Mouse (Mus musculus): ENCODE data around the gene Pdia6. TPM values are rescaled to one million over a fixed set of nuclear protein-coding genes. Genes with fewer than 3 reads are reported as not detected.

The Pdia6 gene
- polyA plus RNA-seq, 1 experiment, result 319 TPM

GRCm38 (mm10) chr12:17238588-17239427, 27.5 kb upstream of the Pdia6 start:
- TF ChIP-seq MYOG (IDR thresholded peaks at IDR 0.05; ENCODE audit: control insufficient read depth, extremely low read depth, insufficient read length) (no peak), USF1 (IDR thresholded peaks at IDR 0.05; ENCODE audit: low read depth) (no peak), FOSL1 (IDR thresholded peaks at IDR 0.05; ENCODE audit: insufficient read depth, low read length, poor library complexity, severe bottlenecking) (no peak), CEBPB (IDR thresholded peaks at IDR 0.05; ENCODE audit: low read depth) (no peak), MYOD1 (IDR thresholded peaks at IDR 0.05; ENCODE audit: control insufficient read depth, insufficient read length, low read depth) (no peak), CTCF (IDR thresholded peaks at IDR 0.05; ENCODE audit: control insufficient read depth, insufficient read depth, insufficient read length) (no peak), MAX (IDR thresholded peaks at IDR 0.05) (no peak)
- H3K79me3 ChIP-seq (ENCODE audit: low read depth), result no peaks in the 10 kb centered on the region
- no peaks in the 10 kb centered on the region for H3K79me2 ChIP-seq (ENCODE audit: control insufficient read depth, insufficient read depth)
- no peaks in the 10 kb centered on the region for H3K27me3 ChIP-seq (ENCODE audit: control insufficient read depth, insufficient read depth, insufficient read length)
- no peak overlapping the region for H3K4me3 ChIP-seq (ENCODE audit: insufficient read depth, poor library complexity, severe bottlenecking)
- no peak overlapping the region for H3ac ChIP-seq (ENCODE audit: control insufficient read depth, insufficient read length, low read depth)
- H3K36me3 ChIP-seq (ENCODE audit: control insufficient read depth, insufficient read depth), result no peaks in the 10 kb centered on the region

- H3K4me3 ChIP-seq (ENCODE audit: insufficient read depth, poor library complexity, severe bottlenecking), result no peak overlapping the region
- no peaks in the 10 kb centered on the region for H3K27me3 ChIP-seq (ENCODE audit: control insufficient read depth, insufficient read depth, insufficient read length)
- H3K36me3 ChIP-seq (ENCODE audit: control insufficient read depth, insufficient read depth), result no peaks in the 10 kb centered on the region
- no peaks in the 10 kb centered on the region for H3K79me3 ChIP-seq (ENCODE audit: low read depth)
- H3K79me2 ChIP-seq (ENCODE audit: control insufficient read depth, insufficient read depth), result no peaks in the 10 kb centered on the region
- TF ChIP-seq CTCF (IDR thresholded peaks at IDR 0.05; ENCODE audit: control insufficient read depth, insufficient read depth, insufficient read length) (no peak), USF1 (IDR thresholded peaks at IDR 0.05; ENCODE audit: low read depth) (no peak), CEBPB (IDR thresholded peaks at IDR 0.05; ENCODE audit: low read depth) (no peak), FOSL1 (IDR thresholded peaks at IDR 0.05; ENCODE audit: insufficient read depth, low read length, poor library complexity, severe bottlenecking) (no peak), MYOG (IDR thresholded peaks at IDR 0.05; ENCODE audit: control insufficient read depth, extremely low read depth, insufficient read length) (no peak), MYOD1 (IDR thresholded peaks at IDR 0.05; ENCODE audit: control insufficient read depth, insufficient read length, low read depth) (no peak), MAX (IDR thresholded peaks at IDR 0.05) (no peak)
- H3ac ChIP-seq (ENCODE audit: control insufficient read depth, insufficient read length, low read depth), result no peak overlapping the region
Measured at GRCm38 (mm10) chr12:17239428-17239688, 27.0 kb upstream of the Pdia6 start.

- Histone ChIP-seq H3K79me3 (ENCODE audit: low read depth) (no peaks in the 10 kb centered on the region), H3K79me2 (ENCODE audit: control insufficient read depth, insufficient read depth) (no peaks in the 10 kb centered on the region), H3ac (ENCODE audit: control insufficient read depth, insufficient read length, low read depth) (no peak overlapping the region), H3K36me3 (ENCODE audit: control insufficient read depth, insufficient read depth) (no peaks in the 10 kb centered on the region), H3K27me3 (ENCODE audit: control insufficient read depth, insufficient read depth, insufficient read length) (no peaks in the 10 kb centered on the region), H3K4me3 (ENCODE audit: insufficient read depth, poor library complexity, severe bottlenecking) (no peak overlapping the region)
- TF ChIP-seq FOSL1 (IDR thresholded peaks at IDR 0.05; ENCODE audit: insufficient read depth, low read length, poor library complexity, severe bottlenecking) (no peak), MYOG (IDR thresholded peaks at IDR 0.05; ENCODE audit: control insufficient read depth, extremely low read depth, insufficient read length) (no peak), MYOD1 (IDR thresholded peaks at IDR 0.05; ENCODE audit: control insufficient read depth, insufficient read length, low read depth) (no peak), CEBPB (IDR thresholded peaks at IDR 0.05; ENCODE audit: low read depth) (no peak), CTCF (IDR thresholded peaks at IDR 0.05; ENCODE audit: control insufficient read depth, insufficient read depth, insufficient read length) (no peak), MAX (IDR thresholded peaks at IDR 0.05) (no peak), USF1 (IDR thresholded peaks at IDR 0.05; ENCODE audit: low read depth) (no peak)
Measured at GRCm38 (mm10) chr12:17241016-17241415, 25.3 kb upstream of the Pdia6 start.

- Histone ChIP-seq H3ac (ENCODE audit: control insufficient read depth, insufficient read length, low read depth) (no peak overlapping the region), H3K27me3 (ENCODE audit: control insufficient read depth, insufficient read depth, insufficient read length) (no peaks in the 10 kb centered on the region), H3K4me3 (ENCODE audit: insufficient read depth, poor library complexity, severe bottlenecking) (no peak overlapping the region), H3K79me2 (ENCODE audit: control insufficient read depth, insufficient read depth) (no peaks in the 10 kb centered on the region), H3K79me3 (ENCODE audit: low read depth) (no peaks in the 10 kb centered on the region), H3K36me3 (ENCODE audit: control insufficient read depth, insufficient read depth) (no peaks in the 10 kb centered on the region)
- TF ChIP-seq MYOD1 (IDR thresholded peaks at IDR 0.05; ENCODE audit: control insufficient read depth, insufficient read length, low read depth) (no peak), MYOG (IDR thresholded peaks at IDR 0.05; ENCODE audit: control insufficient read depth, extremely low read depth, insufficient read length) (no peak), CEBPB (IDR thresholded peaks at IDR 0.05; ENCODE audit: low read depth) (no peak), USF1 (IDR thresholded peaks at IDR 0.05; ENCODE audit: low read depth) (no peak), FOSL1 (IDR thresholded peaks at IDR 0.05; ENCODE audit: insufficient read depth, low read length, poor library complexity, severe bottlenecking) (no peak), MAX (IDR thresholded peaks at IDR 0.05) (no peak), CTCF (IDR thresholded peaks at IDR 0.05; ENCODE audit: control insufficient read depth, insufficient read depth, insufficient read length) (no peak)
Measured at GRCm38 (mm10) chr12:17241614-17242013, 24.7 kb upstream of the Pdia6 start.

GRCm38 (mm10) chr12:17242041-17242440, 24.3 kb upstream of the Pdia6 start:
- no peaks in the 10 kb centered on the region for H3K27me3 ChIP-seq (ENCODE audit: control insufficient read depth, insufficient read depth, insufficient read length)
- no peaks in the 10 kb centered on the region for H3K79me3 ChIP-seq (ENCODE audit: low read depth)
- H3ac ChIP-seq (ENCODE audit: control insufficient read depth, insufficient read length, low read depth), result no peak overlapping the region
- TF ChIP-seq CTCF (IDR thresholded peaks at IDR 0.05; ENCODE audit: control insufficient read depth, insufficient read depth, insufficient read length) (peak; percentile 63), MYOD1 (IDR thresholded peaks at IDR 0.05; ENCODE audit: control insufficient read depth, insufficient read length, low read depth) (no peak)
- no peaks in the 10 kb centered on the region for H3K79me2 ChIP-seq (ENCODE audit: control insufficient read depth, insufficient read depth)
- H3K36me3 ChIP-seq (ENCODE audit: control insufficient read depth, insufficient read depth), result no peaks in the 10 kb centered on the region
- H3K4me3 ChIP-seq (ENCODE audit: insufficient read depth, poor library complexity, severe bottlenecking), result no peak overlapping the region

- H3K36me3 ChIP-seq (ENCODE audit: control insufficient read depth, insufficient read depth), result no peaks in the 10 kb centered on the region
- TF ChIP-seq FOSL1 (IDR thresholded peaks at IDR 0.05; ENCODE audit: insufficient read depth, low read length, poor library complexity, severe bottlenecking) (no peak), USF1 (IDR thresholded peaks at IDR 0.05; ENCODE audit: low read depth) (peak; percentile 87)
- H3ac ChIP-seq (ENCODE audit: control insufficient read depth, insufficient read length, low read depth), result no peak overlapping the region
- H3K79me2 ChIP-seq (ENCODE audit: control insufficient read depth, insufficient read depth), result no peaks in the 10 kb centered on the region
- H3K79me3 ChIP-seq (ENCODE audit: low read depth), result no peaks in the 10 kb centered on the region
- no peaks in the 10 kb centered on the region for H3K27me3 ChIP-seq (ENCODE audit: control insufficient read depth, insufficient read depth, insufficient read length)
- H3K4me3 ChIP-seq (ENCODE audit: insufficient read depth, poor library complexity, severe bottlenecking), result no peak overlapping the region
Measured at GRCm38 (mm10) chr12:17250962-17251361, 15.4 kb upstream of the Pdia6 start.
